Mouse (Mus musculus) embryonic facial prominence, embryonic 13.5 days (tissue): ENCODE data around the gene Zzz3. TPM values are rescaled to one million over a fixed set of nuclear protein-coding genes. Genes with fewer than 3 reads are reported as not detected.
A peak's percentile ranks its signal among the peaks of the same experiment; 100 is the strongest.

Experiments
- ATAC-seq: fragments of 200-750 bp; cut with Nextera tagmentation; 2 replicates; pipeline ENCODE4 v1.8.0; 2017; ENCODE audit warnings: low read depth; ENCODE audit not compliant: insufficient number of reproducible peaks, insufficient read depth, low FRiP score, low TSS enrichment
- H3K27ac ChIP-seq: fragments of 300-500 bp; sonication (generic); 2 replicates; pipeline ENCODE4 v1.5.1; 2015; ENCODE audit warnings: moderate library complexity, mild to moderate bottlenecking, inconsistent platforms
- H3K27me3 ChIP-seq: fragments of 300-500 bp; sonication (generic); 2 replicates; pipeline ENCODE4 v1.6.1; 2015; ENCODE audit warnings: mild to moderate bottlenecking, inconsistent platforms
- H3K36me3 ChIP-seq: fragments of 300-500 bp; sonication (generic); 2 replicates; pipeline ENCODE4 v1.6.1; 2015; ENCODE audit warnings: mild to moderate bottlenecking, inconsistent platforms
- H3K4me1 ChIP-seq: fragments of 300-500 bp; sonication (generic); 2 replicates; pipeline ENCODE4 v1.6.1; 2015; ENCODE audit warnings: inconsistent platforms
- H3K4me2 ChIP-seq: fragments of 300-500 bp; sonication (generic); 2 replicates; pipeline ENCODE4 v1.6.1; 2015; ENCODE audit warnings: moderate library complexity, mild to moderate bottlenecking, inconsistent platforms
- H3K4me3 ChIP-seq: fragments of 300-500 bp; sonication (generic); 2 replicates; pipeline ENCODE4 v1.5.1; 2015; ENCODE audit warnings: mild to moderate bottlenecking, inconsistent platforms
- H3K9ac ChIP-seq: fragments of 300-500 bp; sonication (generic); 2 replicates; pipeline ENCODE4 v1.6.1; 2015; ENCODE audit warnings: mild to moderate bottlenecking, inconsistent platforms
- H3K9me3 ChIP-seq: fragments of 300-500 bp; sonication (generic); 2 replicates; pipeline ENCODE4 v1.6.1; 2016; ENCODE audit warnings: inconsistent platforms
- WGBS: fragments of 180-500 bp; shearing (Covaris S2); methylation state at CpG from one replicate; pipeline ENCODE4 v1.1.7; 2015; ENCODE audit warnings: mixed read lengths; 5-methylcytosine and 5-hydroxymethylcytosine counted together
- polyA plus RNA-seq: library from polyadenylated mRNA; unstranded; fragments of >200 nt; fragmentation: Nextera tagmentation; extraction: Ambion mirVana; gene quantifications from 2 replicates; pipeline ENCODE4 v1.2.1, GENCODE M21; 2015

The Zzz3 gene
- 55.1 and 57.8 TPM in 2 replicates for polyA plus RNA-seq

DNA sequence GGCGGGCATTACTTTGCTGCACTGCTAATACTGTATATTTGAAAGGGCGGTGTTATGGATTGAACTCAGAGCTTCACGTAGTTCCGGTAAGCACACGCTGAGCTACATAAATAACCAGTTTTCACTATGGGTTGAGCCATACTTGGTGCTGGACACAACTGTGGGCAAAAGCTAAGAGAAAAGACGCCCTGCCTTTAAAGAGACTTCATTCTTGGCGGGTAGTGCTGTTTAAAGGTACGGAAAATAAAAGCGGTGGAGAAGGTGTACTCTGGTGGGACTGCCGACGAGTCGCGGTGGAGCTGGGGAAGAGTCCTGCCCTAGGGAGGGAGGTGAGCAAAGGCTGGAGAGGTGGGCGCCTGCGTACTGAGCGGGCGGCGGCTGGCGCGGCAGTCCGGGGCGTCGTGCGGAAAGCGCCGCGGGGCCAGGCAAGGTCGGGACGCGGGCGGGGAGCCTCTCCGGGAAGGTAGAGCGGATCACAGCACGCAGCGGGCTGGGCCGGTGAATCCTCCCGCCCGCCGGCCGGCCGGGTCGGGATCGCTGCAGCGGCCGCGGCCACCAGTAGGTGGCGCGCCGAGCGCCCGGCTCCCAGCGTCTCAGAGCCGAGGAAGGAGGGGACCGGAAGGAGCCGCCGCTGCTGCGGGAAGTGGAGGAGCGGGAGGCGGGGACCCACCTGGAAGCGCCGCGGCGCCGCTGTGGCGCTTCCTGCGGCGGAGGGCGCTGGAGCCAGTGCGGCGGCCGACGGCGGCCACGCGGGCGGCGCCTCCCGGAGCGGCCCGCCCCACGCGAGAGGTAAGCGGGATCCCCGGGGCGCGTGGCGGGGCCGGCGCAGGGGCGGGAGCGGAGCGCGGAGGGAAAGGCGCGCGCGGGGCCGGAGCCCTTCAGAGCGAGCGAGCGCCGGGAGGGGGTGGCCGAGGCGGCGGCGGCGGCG, at the start of gene Zzz3:
TSS of gene Zzz3 (plus strand) at position 124 of the 928 bp plus-strand sequence.
- no peaks in the 10 kb centered on the region for H3K9me3 ChIP-seq
- WGBS, result under 1% methylated on average over 66 of the region's 108 CpGs
- H3K36me3 ChIP-seq, result peaks cover 6% of the 10 kb centered on the region; the same call in 1 of the 2 replicates
- peak within 1 kb of the TSS; percentile 90 for H3K4me3 ChIP-seq
- H3K9ac ChIP-seq, result peak within 1 kb of the TSS; percentile 92
- ATAC-seq, result peak; percentile 91
- no peaks in the 10 kb centered on the region for H3K27me3 ChIP-seq
- peak within 1 kb of the TSS; percentile 80 for H3K4me2 ChIP-seq
- peaks cover 35% of the 10 kb centered on the region for H3K4me1 ChIP-seq
- H3K27ac ChIP-seq, result peak within 1 kb of the TSS; percentile 99

DNA sequence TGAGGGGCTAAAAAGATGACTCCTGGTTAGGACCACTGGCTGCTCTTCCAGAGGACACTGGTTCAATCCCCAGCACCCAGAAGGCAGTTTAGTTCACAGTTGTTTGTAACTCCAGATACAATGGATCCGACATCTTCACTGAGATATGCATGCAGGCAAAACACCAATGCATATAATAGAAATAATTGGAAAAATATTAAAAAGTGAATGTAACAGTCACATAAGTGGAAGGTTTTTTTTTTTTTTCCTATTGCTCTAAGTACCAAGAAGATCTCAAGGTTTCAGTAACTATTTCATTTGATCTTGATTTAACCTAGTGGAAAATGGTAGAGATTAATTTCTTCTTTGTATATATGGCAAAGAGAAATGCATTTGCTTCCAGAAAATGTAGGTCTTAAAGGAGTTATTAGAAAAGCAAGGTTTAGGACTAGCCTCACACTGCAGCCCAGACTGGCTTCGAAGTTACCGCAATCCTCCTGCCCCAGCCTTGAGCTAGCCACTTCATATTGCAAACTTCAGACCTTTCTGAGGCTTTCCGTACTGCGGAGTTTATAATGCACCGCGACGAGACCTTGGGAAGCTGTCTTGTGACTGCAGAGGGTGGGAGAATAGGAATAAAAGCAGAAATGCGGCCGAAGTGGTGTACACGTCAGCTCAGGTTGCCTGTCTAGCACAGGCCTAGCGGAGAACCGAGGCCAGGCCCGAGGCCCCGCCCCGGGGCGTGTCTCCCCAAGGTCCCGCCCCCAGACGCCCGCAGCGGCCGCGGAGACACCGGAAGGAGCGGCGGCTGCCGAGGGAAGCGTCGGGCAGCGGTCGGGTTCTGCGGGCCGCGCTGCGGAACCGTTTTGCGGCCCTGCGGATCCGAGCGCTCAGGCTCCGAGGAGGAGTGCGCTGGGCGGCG, 49.3 kb upstream of the Zzz3 start, which contains the start of gene Usp33:
TSS of gene Usp33 (plus strand) at position 747 of the 901 bp plus-strand sequence.
- peak within 1 kb of the TSS; percentile 63 for H3K4me2 ChIP-seq
- H3K9ac ChIP-seq, result peak within 1 kb of the TSS; percentile 91
- H3K36me3 ChIP-seq, result 0 out of 2 replicates have a peak, but pooled peaks cover 4% of the 10 kb centered on the region
- WGBS, result 7% methylated on average over 43 of the region's 44 CpGs
- H3K4me1 ChIP-seq, result peaks cover 25% of the 10 kb centered on the region
- H3K9me3 ChIP-seq, result no peaks in the 10 kb centered on the region
- ATAC-seq, result peak; percentile 93
- H3K4me3 ChIP-seq, result peak within 1 kb of the TSS; percentile 75
- H3K27ac ChIP-seq, result peak within 1 kb of the TSS; percentile 82
- no peaks in the 10 kb centered on the region for H3K27me3 ChIP-seq

DNA sequence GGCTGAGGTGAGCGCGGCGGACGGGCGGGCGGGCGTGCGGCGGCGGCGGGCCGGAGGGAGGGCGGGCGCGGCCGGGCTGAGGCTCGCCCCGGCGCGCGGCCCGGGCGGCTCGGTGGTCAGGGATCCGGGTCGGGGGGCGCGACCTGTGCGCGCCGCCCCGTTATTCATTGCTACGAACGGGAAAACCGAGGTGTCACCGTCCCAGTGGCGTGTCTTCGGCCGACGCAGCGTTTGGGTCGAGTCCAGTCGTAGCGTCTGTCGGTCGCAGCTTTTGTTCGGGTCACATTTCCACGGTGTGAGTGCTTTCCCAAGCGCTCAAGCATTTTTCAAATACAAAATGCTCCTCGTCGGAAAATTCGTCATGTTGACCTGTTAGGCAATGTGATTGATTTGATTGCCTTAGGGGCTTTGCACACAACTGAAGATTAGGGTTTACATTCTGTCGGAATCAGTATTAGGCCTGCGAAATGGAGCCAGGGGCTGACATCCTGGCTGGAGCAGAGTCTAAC, 48.6 kb upstream of the Zzz3 start:
- H3K27me3 ChIP-seq, result no peaks in the 10 kb centered on the region
- H3K9me3 ChIP-seq, result no peaks in the 10 kb centered on the region
- WGBS, result under 1% methylated on average over 47 of the region's 54 CpGs
- H3K4me3 ChIP-seq, result peak overlapping the region; percentile 75
- H3K27ac ChIP-seq, result peak overlapping the region; percentile 82
- H3K4me2 ChIP-seq, result peak overlapping the region; percentile 63
- 0 out of 2 replicates have a peak, but pooled peaks cover 4% of the 10 kb centered on the region for H3K36me3 ChIP-seq
- peak overlapping the region; percentile 91 for H3K9ac ChIP-seq
- ATAC-seq, result no peak; the same call in none of the 2 replicates
- H3K4me1 ChIP-seq, result peaks cover 31% of the 10 kb centered on the region

DNA sequence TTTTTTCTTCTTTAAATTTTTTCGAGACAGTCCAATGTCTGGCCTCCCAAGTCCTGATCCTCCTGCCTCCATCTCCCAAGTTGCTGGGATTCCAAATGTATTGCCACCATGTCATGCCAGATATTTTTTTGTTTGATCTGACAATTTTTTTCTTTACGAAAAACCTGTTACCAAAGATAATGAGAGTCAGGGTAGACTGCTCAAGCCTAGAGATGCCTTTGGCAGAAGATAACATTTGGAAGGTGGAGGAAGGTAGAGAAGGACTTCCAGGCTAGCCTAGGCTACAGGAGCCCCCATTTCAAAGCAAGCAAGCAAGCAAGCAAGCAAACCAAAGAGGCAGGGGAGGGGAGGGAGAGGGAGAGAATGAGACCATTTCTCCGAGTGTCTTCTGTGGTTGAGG, 48.0 kb upstream of the Zzz3 start:
- ATAC-seq, result no peak
- 32% methylated on average over 3 of the region's 3 CpGs for WGBS
- H3K4me2 ChIP-seq, result peak overlapping the region; percentile 63

DNA sequence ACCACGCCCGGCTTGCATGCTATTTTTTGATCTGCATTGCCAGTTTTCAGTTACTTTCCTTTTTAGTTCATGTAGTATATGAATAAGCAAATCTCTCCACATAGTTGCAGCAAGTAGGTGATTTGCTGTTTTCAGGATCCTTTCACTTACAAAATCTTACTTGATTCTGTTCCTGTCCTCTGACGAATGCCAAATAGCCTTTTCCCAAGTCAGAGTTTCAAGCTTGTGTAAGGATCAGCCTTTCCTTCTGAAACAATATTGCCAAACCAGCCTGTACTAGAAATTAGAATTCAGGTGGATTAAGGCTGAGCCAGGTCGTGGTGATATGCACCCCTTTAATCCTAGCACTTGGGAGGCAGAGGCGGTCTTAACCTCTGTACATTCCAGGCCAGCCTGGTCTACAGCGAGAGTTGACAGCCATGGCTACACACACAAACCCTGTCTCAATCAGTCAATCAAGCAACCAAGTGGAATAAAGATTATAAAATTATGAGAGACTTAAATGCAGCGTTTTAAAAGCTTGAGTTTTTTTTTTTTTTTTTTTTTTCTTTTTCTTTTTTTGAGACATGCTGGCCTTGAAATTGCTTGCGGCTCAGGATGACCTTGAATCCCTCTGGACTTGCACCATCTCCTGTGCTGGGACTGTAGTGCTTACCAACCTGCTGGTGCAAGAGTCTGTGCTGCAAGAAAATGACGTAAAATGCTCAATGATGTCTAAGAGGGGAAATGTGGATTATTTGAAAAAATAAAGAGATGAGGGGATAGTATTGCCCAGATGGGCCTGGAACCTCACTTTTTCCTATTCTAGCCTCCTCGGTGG, 47.1 kb upstream of the Zzz3 start:
- 0 out of 2 replicates have a peak, but pooled peaks cover 4% of the 10 kb centered on the region for H3K36me3 ChIP-seq
- H3K9me3 ChIP-seq, result no peaks in the 10 kb centered on the region
- no peaks in the 10 kb centered on the region for H3K27me3 ChIP-seq
- H3K4me2 ChIP-seq, result 0 out of 2 replicates have a peak overlapping the region, but pooled peaks have one; percentile 63
- H3K27ac ChIP-seq, result no peak overlapping the region
- no peak for ATAC-seq
- WGBS, result 85% methylated on average over 10 of the region's 10 CpGs
- no peak overlapping the region for H3K9ac ChIP-seq
- H3K4me3 ChIP-seq, result no peak overlapping the region
- peaks cover 32% of the 10 kb centered on the region for H3K4me1 ChIP-seq

More for the DNA sequence above, 48.0 kb upstream of the Zzz3 start:
- H3K27ac ChIP-seq, result no peak overlapping the region
- H3K9ac ChIP-seq, result peak overlapping the region; percentile 91
- H3K9me3 ChIP-seq, result no peaks in the 10 kb centered on the region
- peak overlapping the region; percentile 75 for H3K4me3 ChIP-seq
- H3K27me3 ChIP-seq, result no peaks in the 10 kb centered on the region
- H3K36me3 ChIP-seq, result 0 out of 2 replicates have a peak, but pooled peaks cover 4% of the 10 kb centered on the region
- peaks cover 31% of the 10 kb centered on the region for H3K4me1 ChIP-seq

DNA sequence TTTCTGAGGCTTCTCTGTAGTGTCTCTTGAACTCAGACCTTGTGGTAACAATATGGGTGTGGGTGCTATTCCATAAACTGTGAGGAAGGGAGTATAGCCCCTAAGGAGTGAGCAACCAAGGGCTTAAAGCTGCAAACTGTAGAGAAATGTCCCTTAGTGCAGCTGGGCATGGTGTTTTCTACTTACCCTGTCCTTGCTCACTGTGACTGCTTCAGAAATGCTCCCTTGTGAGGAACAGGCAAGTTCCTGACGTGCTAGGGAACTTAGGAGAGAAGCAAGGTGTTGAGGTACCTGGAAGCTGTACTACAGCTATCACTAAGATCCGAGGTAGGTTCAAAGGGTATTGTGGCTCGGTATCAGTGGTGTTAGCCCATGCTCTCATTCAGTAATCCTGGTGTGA, 44.8 kb upstream of the Zzz3 start:
- Histone ChIP-seq H3K9ac (no peak overlapping the region), H3K4me1 (peaks cover 41% of the 10 kb centered on the region), H3K4me2 (no peak overlapping the region), H3K27me3 (no peaks in the 10 kb centered on the region), H3K4me3 (no peak overlapping the region), H3K9me3 (no peaks in the 10 kb centered on the region), H3K36me3 (0 out of 2 replicates have a peak, but pooled peaks cover 4% of the 10 kb centered on the region), H3K27ac (no peak overlapping the region)
- WGBS, result 86% methylated on average over 3 of the region's 3 CpGs
- ATAC-seq, result no peak

DNA sequence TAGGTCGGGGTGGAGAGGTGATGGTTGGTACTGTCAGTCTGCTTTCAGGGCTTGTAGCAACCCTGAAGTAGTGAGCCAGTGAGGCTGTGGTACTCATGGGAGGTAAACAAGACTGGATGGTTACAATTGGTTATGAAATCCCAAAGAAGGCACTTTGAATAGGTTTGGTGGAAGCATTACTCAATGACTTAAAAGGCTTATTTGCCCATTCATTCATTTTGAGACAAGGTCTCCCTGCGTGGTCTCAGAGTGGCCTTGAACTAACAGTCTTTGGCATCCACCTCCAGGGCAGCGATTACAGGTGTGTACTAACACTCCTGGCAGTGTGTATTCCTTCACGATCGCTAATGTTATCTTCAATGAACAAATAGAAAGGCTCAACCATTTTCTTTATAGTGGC, 44.3 kb upstream of the Zzz3 start:
- 0 out of 2 replicates have a peak, but pooled peaks cover 4% of the 10 kb centered on the region for H3K36me3 ChIP-seq
- no peak overlapping the region for H3K4me2 ChIP-seq
- H3K9ac ChIP-seq, result no peak overlapping the region
- H3K4me3 ChIP-seq, result no peak overlapping the region
- no peaks in the 10 kb centered on the region for H3K27me3 ChIP-seq
- H3K27ac ChIP-seq, result no peak overlapping the region
- peaks cover 43% of the 10 kb centered on the region for H3K4me1 ChIP-seq
- H3K9me3 ChIP-seq, result no peaks in the 10 kb centered on the region
- 78% methylated on average over 5 of the region's 5 CpGs for WGBS
- ATAC-seq, result no peak

DNA sequence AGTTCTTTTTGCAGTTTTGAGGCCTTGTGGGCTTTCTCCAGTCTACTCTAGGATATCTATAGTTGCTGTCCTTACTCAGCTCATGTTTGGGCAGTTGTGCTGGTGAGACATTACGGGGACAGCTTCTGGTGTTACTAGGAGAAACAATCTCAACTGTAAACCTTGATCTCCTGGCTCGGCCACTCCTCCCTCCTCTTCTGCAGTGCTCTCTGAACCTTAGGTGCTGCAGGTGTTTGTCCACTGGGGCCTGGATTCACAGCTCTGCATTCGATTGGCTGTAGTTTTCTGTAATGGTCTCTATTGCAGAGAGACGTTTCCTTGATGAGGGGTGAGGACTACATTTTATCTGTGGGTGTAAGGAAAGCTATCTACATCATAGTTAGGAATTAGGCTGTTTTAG, 43.0 kb upstream of the Zzz3 start:
- Histone ChIP-seq H3K36me3 (0 out of 2 replicates have a peak, but pooled peaks cover 4% of the 10 kb centered on the region), H3K4me2 (no peak overlapping the region), H3K9me3 (no peaks in the 10 kb centered on the region), H3K4me1 (peaks cover 45% of the 10 kb centered on the region), H3K9ac (no peak overlapping the region), H3K27ac (no peak overlapping the region), H3K4me3 (no peak overlapping the region), H3K27me3 (no peaks in the 10 kb centered on the region)
- ATAC-seq, result no peak
- WGBS, result 86% methylated on average over 4 of the region's 4 CpGs

DNA sequence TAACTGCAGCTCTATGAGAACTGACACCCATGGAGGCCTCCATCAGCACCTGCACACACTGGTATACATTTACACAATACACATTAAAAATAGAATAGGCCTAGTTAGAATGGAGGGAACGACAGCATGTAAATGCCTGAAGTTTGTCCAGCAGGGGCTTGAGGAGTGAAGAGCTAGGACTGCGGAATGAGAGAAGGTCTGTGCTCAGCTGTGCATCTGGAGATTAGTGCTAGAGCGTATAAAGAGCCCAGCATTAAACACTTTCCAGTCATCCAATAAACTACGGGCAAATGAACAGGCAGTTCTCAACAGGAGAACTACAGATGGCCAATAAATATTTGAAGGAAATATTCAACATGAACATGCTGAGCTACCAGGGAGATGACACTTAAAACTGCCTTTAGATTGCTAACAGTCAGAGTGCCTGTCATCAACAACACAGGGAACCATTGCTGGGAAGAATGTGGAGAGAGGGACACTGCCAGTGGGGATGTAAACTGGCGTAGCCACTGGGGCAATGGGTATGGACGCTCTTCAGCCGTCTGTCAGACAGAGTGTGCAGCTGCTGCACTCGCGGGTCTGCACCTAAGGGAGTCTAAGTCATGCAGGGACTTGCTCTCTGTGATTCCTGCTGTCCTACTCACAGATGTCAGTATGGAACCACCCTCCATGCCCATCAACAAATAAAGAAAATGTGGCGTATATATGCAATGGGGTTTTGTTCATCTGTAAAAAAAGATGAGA, 41.7 kb upstream of the Zzz3 start:
- Histone ChIP-seq H3K4me3 (no peak overlapping the region), H3K9me3 (no peaks in the 10 kb centered on the region), H3K27ac (no peak overlapping the region), H3K27me3 (no peaks in the 10 kb centered on the region), H3K4me2 (no peak overlapping the region), H3K36me3 (peaks cover 6% of the 10 kb centered on the region), H3K9ac (no peak overlapping the region), H3K4me1 (peaks cover 36% of the 10 kb centered on the region)
- WGBS, result 75% methylated on average over 10 of the region's 10 CpGs
- no peak for ATAC-seq

DNA sequence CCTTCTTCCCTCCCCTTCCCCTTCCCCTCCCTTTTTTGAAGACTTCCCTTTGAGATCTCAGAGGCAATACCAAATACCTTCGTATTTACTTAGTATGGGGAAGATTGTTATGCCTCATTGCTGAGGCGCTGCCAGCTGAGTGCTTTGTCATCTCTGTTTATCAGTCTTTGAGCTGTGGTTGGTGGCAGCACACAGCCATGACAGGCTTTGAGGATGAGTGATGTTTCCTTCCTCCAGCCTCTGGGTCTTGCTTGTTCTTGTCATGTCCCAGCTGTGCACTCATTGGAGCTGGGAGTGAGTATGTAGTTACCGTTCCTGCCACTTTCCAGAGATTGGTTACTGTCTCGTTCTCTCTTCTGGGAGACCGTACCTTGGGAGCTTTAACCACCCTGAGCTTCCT, 39.9 kb upstream of the Zzz3 start:
- no peaks in the 10 kb centered on the region for H3K9me3 ChIP-seq
- H3K9ac ChIP-seq, result no peak overlapping the region
- H3K4me1 ChIP-seq, result peaks cover 28% of the 10 kb centered on the region
- WGBS, result 52% methylated on average over 5 of the region's 5 CpGs
- H3K27ac ChIP-seq, result no peak overlapping the region
- peaks cover 15% of the 10 kb centered on the region for H3K36me3 ChIP-seq
- H3K27me3 ChIP-seq, result no peaks in the 10 kb centered on the region
- H3K4me3 ChIP-seq, result no peak overlapping the region
- H3K4me2 ChIP-seq, result no peak overlapping the region
- ATAC-seq, result no peak
